Mouse (Mus musculus): ENCODE data around the gene Dnm1. TPM values are rescaled to one million over a fixed set of nuclear protein-coding genes. Genes with fewer than 3 reads are reported as not detected.
"Not testable (repeated sequence)": the region's sequence is repeated elsewhere in the genome, so short reads cannot be mapped to it uniquely, and the experiment has no call there.

Gene Dnm1
- polyA plus RNA-seq, 1 experiment from 2014 or later, result 71.2 TPM

- H3K27me3 ChIP-seq (replicated peaks; ENCODE audit: control insufficient read depth, insufficient read depth, low read length), result peaks cover 3% of the 10 kb centered on the region; the same call in 1 of the 2 replicates
- no peaks in the 10 kb centered on the region for H3K9me3 ChIP-seq (ENCODE audit: control insufficient read depth, low read length)
- peak overlapping the region; percentile 85 for H3K4me3 ChIP-seq (ENCODE audit: low read length)
- 9% methylated on average over 18 of the region's 19 CpGs for WGBS
- H3K4me2 ChIP-seq (ENCODE audit: low read length), result peak overlapping the region; percentile 92
- H3K4me1 ChIP-seq (ENCODE audit: control insufficient read depth, insufficient read depth, low read depth, low read length), result peaks cover 19% of the 10 kb centered on the region
- H3K36me3 ChIP-seq (ENCODE audit: control insufficient read depth, insufficient read depth, low read length), result peaks cover 8% of the 10 kb centered on the region; the same call in 1 of the 2 replicates
- no peak; the same call in 1 of the 2 replicates for ATAC-seq
- H3K9ac ChIP-seq (ENCODE audit: low read depth, low read length), result peak overlapping the region; percentile 88
- H3K27ac ChIP-seq (ENCODE audit: low read depth, low read length), result peak overlapping the region; percentile 90
These were observed 10.4 kb upstream of the Dnm1 start for GRCm38 (mm10) chr2:32363376-32364106.

GRCm38 (mm10) chr2:32362817-32363340, 9.7 kb upstream of the Dnm1 start:
- H3K9ac ChIP-seq (ENCODE audit: low read depth, low read length), result peak overlapping the region; percentile 88
- H3K4me2 ChIP-seq (ENCODE audit: low read length), result peak overlapping the region; percentile 92
- peak; percentile 84 for ATAC-seq
- peak overlapping the region; percentile 90 for H3K27ac ChIP-seq (ENCODE audit: low read depth, low read length)
- under 1% methylated on average over 49 of the region's 53 CpGs for WGBS
- peaks cover 5% of the 10 kb centered on the region; the same call in 1 of the 2 replicates for H3K36me3 ChIP-seq (ENCODE audit: control insufficient read depth, insufficient read depth, low read length)
- peaks cover 19% of the 10 kb centered on the region for H3K4me1 ChIP-seq (ENCODE audit: control insufficient read depth, insufficient read depth, low read depth, low read length)
- H3K27me3 ChIP-seq (replicated peaks; ENCODE audit: control insufficient read depth, insufficient read depth, low read length), result peaks cover 3% of the 10 kb centered on the region; the same call in 1 of the 2 replicates
- H3K9me3 ChIP-seq (ENCODE audit: control insufficient read depth, low read length), result no peaks in the 10 kb centered on the region
- peak overlapping the region; percentile 85 for H3K4me3 ChIP-seq (ENCODE audit: low read length)

GRCm38 (mm10) chr2:32362274-32362673, 9.1 kb upstream of the Dnm1 start:
- Histone ChIP-seq H3K4me3 (ENCODE audit: low read length) (peak overlapping the region; percentile 85), H3K9ac (ENCODE audit: low read depth, low read length) (peak overlapping the region; percentile 88), H3K27ac (ENCODE audit: low read depth, low read length) (peak overlapping the region; percentile 90), H3K4me1 (ENCODE audit: control insufficient read depth, insufficient read depth, low read depth, low read length) (peaks cover 19% of the 10 kb centered on the region), H3K4me2 (ENCODE audit: low read length) (peak overlapping the region; percentile 92)
- not testable (repeated sequence) for H3K36me3 ChIP-seq (ENCODE audit: control insufficient read depth, insufficient read depth, low read length); H3K27me3 ChIP-seq (replicated peaks; ENCODE audit: control insufficient read depth, insufficient read depth, low read length); ATAC-seq; H3K9me3 ChIP-seq (ENCODE audit: control insufficient read depth, low read length)
- 47% methylated on average over 5 of the region's 5 CpGs for WGBS

GRCm38 (mm10) chr2:32361437-32361836, 8.3 kb upstream of the Dnm1 start:
- 2% methylated on average over 24 of the region's 24 CpGs for WGBS
- H3K27ac ChIP-seq (ENCODE audit: low read depth, low read length), result no peak overlapping the region
- H3K4me2 ChIP-seq (ENCODE audit: low read length), result peak overlapping the region; percentile 73
- no peaks in the 10 kb centered on the region for H3K9me3 ChIP-seq (ENCODE audit: control insufficient read depth, low read length)
- H3K4me1 ChIP-seq (ENCODE audit: control insufficient read depth, insufficient read depth, low read depth, low read length), result peaks cover 19% of the 10 kb centered on the region
- H3K4me3 ChIP-seq (ENCODE audit: low read length), result peak overlapping the region; percentile 39
- ATAC-seq, result peak; percentile 29; the same call in 1 of the 2 replicates
- no peaks in the 10 kb centered on the region for H3K36me3 ChIP-seq (ENCODE audit: control insufficient read depth, insufficient read depth, low read length)
- peak overlapping the region; percentile 57 for H3K9ac ChIP-seq (ENCODE audit: low read depth, low read length)
- H3K27me3 ChIP-seq (replicated peaks; ENCODE audit: control insufficient read depth, insufficient read depth, low read length), result peaks cover 3% of the 10 kb centered on the region; the same call in 1 of the 2 replicates

- 4% methylated on average over 14 of the region's 14 CpGs for WGBS
- H3K27me3 ChIP-seq (replicated peaks; ENCODE audit: control insufficient read depth, insufficient read depth, low read length), result peaks cover 3% of the 10 kb centered on the region; the same call in 1 of the 2 replicates
- H3K4me3 ChIP-seq (ENCODE audit: low read length), result peak overlapping the region; percentile 39
- peak overlapping the region; percentile 73 for H3K4me2 ChIP-seq (ENCODE audit: low read length)
- ATAC-seq, result 0 out of 2 replicates have a peak, but pooled peaks have one; percentile 6
- H3K9ac ChIP-seq (ENCODE audit: low read depth, low read length), result peak overlapping the region; percentile 43
- H3K4me1 ChIP-seq (ENCODE audit: control insufficient read depth, insufficient read depth, low read depth, low read length), result peaks cover 19% of the 10 kb centered on the region
- no peaks in the 10 kb centered on the region for H3K9me3 ChIP-seq (ENCODE audit: control insufficient read depth, low read length)
- no peaks in the 10 kb centered on the region for H3K36me3 ChIP-seq (ENCODE audit: control insufficient read depth, insufficient read depth, low read length)
- H3K27ac ChIP-seq (ENCODE audit: low read depth, low read length), result no peak overlapping the region
These were observed 7.6 kb upstream of the Dnm1 start for GRCm38 (mm10) chr2:32360741-32361140.

- Histone ChIP-seq H3K4me2 (ENCODE audit: low read length) (no peak overlapping the region), H3K27me3 (replicated peaks; ENCODE audit: control insufficient read depth, insufficient read depth, low read length) (peaks cover 3% of the 10 kb centered on the region; the same call in 1 of the 2 replicates), H3K4me3 (ENCODE audit: low read length) (no peak overlapping the region), H3K36me3 (ENCODE audit: control insufficient read depth, insufficient read depth, low read length) (no peaks in the 10 kb centered on the region), H3K9ac (ENCODE audit: low read depth, low read length) (no peak overlapping the region), H3K4me1 (ENCODE audit: control insufficient read depth, insufficient read depth, low read depth, low read length) (peaks cover 10% of the 10 kb centered on the region), H3K9me3 (ENCODE audit: control insufficient read depth, low read length) (no peaks in the 10 kb centered on the region), H3K27ac (ENCODE audit: low read depth, low read length) (no peak overlapping the region)
- 67% methylated on average over 10 of the region's 10 CpGs for WGBS
- no peak for ATAC-seq
These were observed 5.2 kb upstream of the Dnm1 start for GRCm38 (mm10) chr2:32358381-32358780.

- no peak overlapping the region for H3K27ac ChIP-seq (ENCODE audit: low read depth, low read length)
- H3K36me3 ChIP-seq (ENCODE audit: control insufficient read depth, insufficient read depth, low read length), result no peaks in the 10 kb centered on the region
- no peaks in the 10 kb centered on the region for H3K9me3 ChIP-seq (ENCODE audit: control insufficient read depth, low read length)
- H3K4me2 ChIP-seq (ENCODE audit: low read length), result no peak overlapping the region
- peaks cover 10% of the 10 kb centered on the region for H3K4me1 ChIP-seq (ENCODE audit: control insufficient read depth, insufficient read depth, low read depth, low read length)
- WGBS, result 80% methylated on average over 3 of the region's 3 CpGs
- peaks cover 3% of the 10 kb centered on the region; the same call in 1 of the 2 replicates for H3K27me3 ChIP-seq (replicated peaks; ENCODE audit: control insufficient read depth, insufficient read depth, low read length)
- H3K4me3 ChIP-seq (ENCODE audit: low read length), result no peak overlapping the region
- ATAC-seq, result no peak
- H3K9ac ChIP-seq (ENCODE audit: low read depth, low read length), result no peak overlapping the region
These were observed 4.6 kb upstream of the Dnm1 start for GRCm38 (mm10) chr2:32357710-32358109.

- Histone ChIP-seq H3K9me3 (ENCODE audit: control insufficient read depth, low read length) (no peaks in the 10 kb centered on the region), H3K27me3 (replicated peaks; ENCODE audit: control insufficient read depth, insufficient read depth, low read length) (no peaks in the 10 kb centered on the region), H3K4me3 (ENCODE audit: low read length) (no peak overlapping the region), H3K4me1 (ENCODE audit: control insufficient read depth, insufficient read depth, low read depth, low read length) (peaks cover 9% of the 10 kb centered on the region), H3K36me3 (ENCODE audit: control insufficient read depth, insufficient read depth, low read length) (no peaks in the 10 kb centered on the region), H3K27ac (ENCODE audit: low read depth, low read length) (no peak overlapping the region), H3K4me2 (ENCODE audit: low read length) (no peak overlapping the region), H3K9ac (ENCODE audit: low read depth, low read length) (no peak overlapping the region)
- ATAC-seq, result no peak
- 78% methylated on average over 10 of the region's 10 CpGs for WGBS
These were observed 3.1 kb upstream of the Dnm1 start for GRCm38 (mm10) chr2:32356216-32356615.

GRCm38 (mm10) chr2:32354336-32354895, 1.3 kb upstream of the Dnm1 start:
- H3K27ac ChIP-seq (ENCODE audit: low read depth, low read length), result no peak overlapping the region

More at GRCm38 (mm10) chr2:32354336-32354895, 1.3 kb upstream of the Dnm1 start:
- Histone ChIP-seq H3K4me3 (ENCODE audit: low read length) (no peak overlapping the region), H3K27me3 (replicated peaks; ENCODE audit: control insufficient read depth, insufficient read depth, low read length) (no peaks in the 10 kb centered on the region), H3K4me2 (ENCODE audit: low read length) (no peak overlapping the region), H3K9ac (ENCODE audit: low read depth, low read length) (no peak overlapping the region), H3K4me1 (ENCODE audit: control insufficient read depth, insufficient read depth, low read depth, low read length) (peaks cover 21% of the 10 kb centered on the region), H3K36me3 (ENCODE audit: control insufficient read depth, insufficient read depth, low read length) (no peaks in the 10 kb centered on the region), H3K9me3 (ENCODE audit: control insufficient read depth, low read length) (no peaks in the 10 kb centered on the region)
- 83% methylated on average over 3 of the region's 3 CpGs for whole genome bisulfite sequencing
- no peak for ATAC-seq
